Mouse (Mus musculus): Measurements from ENCODE around the gene Iqgap1. TPM values are rescaled to one million over a fixed set of nuclear protein-coding genes. Genes with fewer than 3 reads are reported as not detected.

Gene Iqgap1
- polyA plus RNA-seq, 1 experiment from 2014 or later: 58.0 TPM

DNA sequence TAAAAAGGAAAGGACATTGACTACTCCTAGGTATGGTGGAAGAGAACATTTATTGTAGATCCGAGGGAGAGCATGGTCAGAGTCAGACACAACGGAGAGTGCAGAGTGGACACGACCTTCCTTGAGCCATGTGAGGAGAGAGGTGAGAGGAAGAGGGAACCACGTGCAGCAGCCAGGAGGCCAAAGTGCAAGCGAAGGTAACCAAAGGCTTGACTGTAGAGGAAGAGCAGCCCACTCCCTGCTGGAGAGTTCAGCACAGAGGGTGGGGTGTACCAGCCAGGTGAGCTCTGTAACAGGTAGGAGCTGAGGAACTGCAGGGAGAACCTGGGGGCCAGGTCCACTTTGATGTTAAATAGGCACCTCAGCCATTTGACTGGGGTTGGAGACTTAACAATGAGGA, 16.4 kb upstream of the Iqgap1 start:
- no peak for DNase-seq (ENCODE audit: low spot score)
- 0 out of 2 replicates have a peak, but pooled peaks have one; percentile 7 for ATAC-seq (ENCODE audit: low FRiP score, low TSS enrichment)
- Histone ChIP-seq H3K36me3 (ENCODE audit: control insufficient read depth, insufficient read depth, low read length) (no peaks in the 10 kb centered on the region), H3K4me1 (replicated peaks; ENCODE audit: control insufficient read depth, insufficient read depth) (0 out of 2 replicates have a peak, but pooled peaks cover 2% of the 10 kb centered on the region), H3K9me3 (ENCODE audit: control insufficient read depth, low read length) (no peaks in the 10 kb centered on the region), H3K4me3 (ENCODE audit: low read depth, low read length) (no peak overlapping the region), H3K4me2 (replicated peaks; ENCODE audit: low read depth) (no peak overlapping the region), H3K9ac (ENCODE audit: low read length) (no peak overlapping the region), H3K27me3 (ENCODE audit: control insufficient read depth, insufficient read depth, low read length) (no peaks in the 10 kb centered on the region), H3K27ac (replicated peaks) (no peak overlapping the region)
- TF ChIP-seq EP300 (optimal IDR thresholded peaks at IDR 0.05): no peak
- no peak for TF ChIP-seq CTCF (IDR thresholded peaks at IDR 0.05; ENCODE audit: low read depth)
- 48% methylated on average over 5 of the region's 5 CpGs for WGBS

DNA sequence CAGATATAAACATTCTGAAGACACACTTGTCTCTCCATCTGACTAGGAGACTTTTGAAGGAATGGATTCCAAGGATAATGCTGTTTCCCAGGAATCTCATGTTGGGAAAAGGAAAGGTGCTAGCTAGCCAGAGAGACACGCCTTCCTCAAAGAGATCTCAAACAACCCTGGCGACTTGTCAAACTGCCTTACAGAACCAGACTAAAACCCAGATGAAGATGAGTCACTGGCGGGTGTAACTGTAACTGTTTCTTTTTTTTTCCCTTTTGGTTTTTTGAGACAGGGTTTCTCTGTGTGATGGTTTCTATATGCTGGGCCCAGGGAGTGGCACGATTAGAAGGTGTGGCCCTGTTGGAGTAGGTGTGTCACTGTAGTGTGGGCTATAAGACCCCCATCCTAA, 15.2 kb upstream of the Iqgap1 start:
- Histone ChIP-seq H3K27ac (replicated peaks) (peak overlapping the region; percentile 35; the same call in 1 of the 2 replicates), H3K36me3 (ENCODE audit: control insufficient read depth, insufficient read depth, low read length) (no peaks in the 10 kb centered on the region)
- DNase-seq (ENCODE audit: low spot score): no peak

DNA sequence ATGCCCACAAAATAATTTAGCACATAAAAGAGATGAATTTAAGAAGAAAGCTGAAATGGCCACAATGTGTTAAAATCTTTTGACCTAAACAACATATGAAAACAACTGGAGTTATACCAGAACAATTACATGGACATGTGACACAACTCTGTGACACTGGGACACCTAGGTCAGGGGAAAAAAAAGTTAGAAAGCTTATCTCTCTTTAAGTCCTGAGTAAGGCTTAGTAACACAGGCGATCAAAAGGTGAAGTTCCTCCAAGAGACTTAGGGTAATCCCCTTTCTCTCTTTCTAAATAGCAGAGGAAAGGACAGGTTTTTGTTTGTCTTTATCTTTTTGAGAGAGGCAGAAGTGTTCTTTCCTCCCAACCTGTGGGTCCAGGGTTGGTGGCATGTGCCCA, 14.5 kb upstream of the Iqgap1 start:
- no peak overlapping the region for H3K4me3 ChIP-seq (ENCODE audit: low read depth, low read length)
- DNase-seq (ENCODE audit: low spot score) (no peak), ATAC-seq (ENCODE audit: low FRiP score, low TSS enrichment) (no peak)
- H3K27ac ChIP-seq (replicated peaks): peak overlapping the region; percentile 35; the same call in 1 of the 2 replicates
- no peaks in the 10 kb centered on the region for H3K36me3 ChIP-seq (ENCODE audit: control insufficient read depth, insufficient read depth, low read length)
- H3K9me3 ChIP-seq (ENCODE audit: control insufficient read depth, low read length): no peaks in the 10 kb centered on the region
- 52% methylated on average over 1 of the region's 1 CpGs for WGBS
- H3K27me3 ChIP-seq (ENCODE audit: control insufficient read depth, insufficient read depth, low read length): no peaks in the 10 kb centered on the region
- H3K4me1 ChIP-seq (replicated peaks; ENCODE audit: control insufficient read depth, insufficient read depth): 0 out of 2 replicates have a peak, but pooled peaks cover 2% of the 10 kb centered on the region
- no peak overlapping the region for H3K9ac ChIP-seq (ENCODE audit: low read length)
- TF ChIP-seq CTCF (IDR thresholded peaks at IDR 0.05; ENCODE audit: low read depth): no peak
- H3K4me2 ChIP-seq (replicated peaks; ENCODE audit: low read depth): no peak overlapping the region

More for the DNA sequence above, 15.2 kb upstream of the Iqgap1 start:
- no peaks in the 10 kb centered on the region for H3K9me3 ChIP-seq (ENCODE audit: control insufficient read depth, low read length)
- no peak for ATAC-seq (ENCODE audit: low FRiP score, low TSS enrichment)
- H3K27me3 ChIP-seq (ENCODE audit: control insufficient read depth, insufficient read depth, low read length): no peaks in the 10 kb centered on the region
- no peak overlapping the region for H3K9ac ChIP-seq (ENCODE audit: low read length)
- WGBS: 43% methylated on average over 4 of the region's 4 CpGs
- 0 out of 2 replicates have a peak, but pooled peaks cover 2% of the 10 kb centered on the region for H3K4me1 ChIP-seq (replicated peaks; ENCODE audit: control insufficient read depth, insufficient read depth)
- no peak overlapping the region for H3K4me3 ChIP-seq (ENCODE audit: low read depth, low read length)
- no peak for TF ChIP-seq CTCF (IDR thresholded peaks at IDR 0.05; ENCODE audit: low read depth)
- TF ChIP-seq EP300 (optimal IDR thresholded peaks at IDR 0.05): no peak
- H3K4me2 ChIP-seq (replicated peaks; ENCODE audit: low read depth): no peak overlapping the region

DNA sequence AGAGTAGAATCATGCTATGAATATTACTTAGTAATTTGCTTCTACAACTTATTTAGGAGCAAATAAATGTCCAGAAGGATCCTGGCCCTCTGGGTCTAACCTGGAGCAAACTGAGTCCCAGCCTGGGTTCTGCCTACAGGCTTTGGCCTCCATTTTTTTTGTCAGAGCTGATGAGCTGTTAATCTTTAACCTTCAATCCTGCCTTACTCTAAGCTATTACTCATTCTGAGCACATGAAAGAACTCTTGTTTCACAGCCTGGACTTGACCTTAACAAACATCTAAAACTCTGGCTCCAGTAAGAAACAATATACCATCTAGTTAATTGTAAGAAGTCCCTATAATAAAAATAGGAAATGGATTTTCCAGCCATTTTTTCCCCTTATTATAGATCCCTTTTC, 14.0 kb upstream of the Iqgap1 start:
- ATAC-seq (ENCODE audit: low FRiP score, low TSS enrichment) (peak; percentile 40; the same call in 1 of the 2 replicates), DNase-seq (ENCODE audit: low spot score) (no peak)
- no peak for TF ChIP-seq CTCF (IDR thresholded peaks at IDR 0.05; ENCODE audit: low read depth)
- TF ChIP-seq EP300 (optimal IDR thresholded peaks at IDR 0.05): no peak

DNA sequence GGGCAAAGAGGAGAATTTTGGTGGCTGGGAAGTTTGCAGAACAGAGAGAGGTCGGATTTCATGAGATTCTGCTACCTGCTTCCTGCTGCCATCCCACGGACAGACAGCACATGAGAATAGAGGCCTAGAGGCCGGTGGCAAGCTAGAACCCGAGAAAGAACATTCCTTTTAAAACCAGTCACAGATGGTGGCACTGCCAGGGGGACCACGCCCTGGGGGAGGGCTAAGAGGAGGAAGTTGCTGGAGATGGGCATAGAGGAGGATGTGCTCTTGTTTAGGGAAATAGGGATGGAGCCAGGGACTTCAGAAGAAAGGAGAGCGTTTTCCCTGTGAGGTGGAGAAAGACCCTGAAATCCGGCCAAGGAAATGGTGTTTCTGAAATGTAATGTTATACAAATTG, 12.5 kb upstream of the Iqgap1 start:
- Histone ChIP-seq H3K9ac (ENCODE audit: low read length) (no peak overlapping the region), H3K27me3 (ENCODE audit: control insufficient read depth, insufficient read depth, low read length) (no peaks in the 10 kb centered on the region), H3K9me3 (ENCODE audit: control insufficient read depth, low read length) (no peaks in the 10 kb centered on the region), H3K27ac (replicated peaks) (no peak overlapping the region), H3K36me3 (ENCODE audit: control insufficient read depth, insufficient read depth, low read length) (no peaks in the 10 kb centered on the region), H3K4me1 (replicated peaks; ENCODE audit: control insufficient read depth, insufficient read depth) (0 out of 2 replicates have a peak, but pooled peaks cover 2% of the 10 kb centered on the region), H3K4me3 (ENCODE audit: low read depth, low read length) (no peak overlapping the region), H3K4me2 (replicated peaks; ENCODE audit: low read depth) (no peak overlapping the region)
- WGBS: 46% methylated on average over 7 of the region's 7 CpGs
- no peak for DNase-seq (ENCODE audit: low spot score)
- no peak for ATAC-seq (ENCODE audit: low FRiP score, low TSS enrichment)
- TF ChIP-seq EP300 (optimal IDR thresholded peaks at IDR 0.05) (no peak), CTCF (IDR thresholded peaks at IDR 0.05; ENCODE audit: low read depth) (no peak)

More for the DNA sequence above, 14.0 kb upstream of the Iqgap1 start:
- H3K4me1 ChIP-seq (replicated peaks; ENCODE audit: control insufficient read depth, insufficient read depth): 0 out of 2 replicates have a peak, but pooled peaks cover 2% of the 10 kb centered on the region
- H3K9ac ChIP-seq (ENCODE audit: low read length): no peak overlapping the region
- no peaks in the 10 kb centered on the region for H3K9me3 ChIP-seq (ENCODE audit: control insufficient read depth, low read length)
- no peaks in the 10 kb centered on the region for H3K36me3 ChIP-seq (ENCODE audit: control insufficient read depth, insufficient read depth, low read length)
- no peak overlapping the region for H3K4me3 ChIP-seq (ENCODE audit: low read depth, low read length)
- H3K4me2 ChIP-seq (replicated peaks; ENCODE audit: low read depth): no peak overlapping the region
- no peak overlapping the region for H3K27ac ChIP-seq (replicated peaks)
- no peaks in the 10 kb centered on the region for H3K27me3 ChIP-seq (ENCODE audit: control insufficient read depth, insufficient read depth, low read length)

DNA sequence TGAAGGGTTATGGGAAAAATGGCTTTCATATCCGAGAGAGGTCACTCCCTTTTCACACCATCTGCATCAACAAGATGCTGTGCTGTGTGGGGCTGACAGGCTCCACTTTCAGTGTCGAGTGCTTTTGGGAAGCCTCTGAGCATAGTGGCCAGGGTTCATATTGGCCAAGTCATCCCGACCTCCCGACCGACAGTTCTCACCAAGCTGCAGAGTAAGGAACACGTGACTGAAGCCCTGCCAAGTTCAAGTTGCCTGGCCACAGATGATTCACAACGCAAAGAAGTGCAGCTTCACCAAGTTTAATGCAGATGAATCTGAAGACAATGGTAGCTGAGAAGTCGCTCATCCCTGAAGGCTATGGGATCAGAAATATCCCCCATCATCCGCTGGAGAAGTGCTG, 12.0 kb upstream of the Iqgap1 start:
- TF ChIP-seq CTCF (IDR thresholded peaks at IDR 0.05; ENCODE audit: low read depth): no peak
- TF ChIP-seq EP300 (optimal IDR thresholded peaks at IDR 0.05): no peak
- Histone ChIP-seq H3K4me1 (replicated peaks; ENCODE audit: control insufficient read depth, insufficient read depth) (0 out of 2 replicates have a peak, but pooled peaks cover 2% of the 10 kb centered on the region), H3K9ac (ENCODE audit: low read length) (no peak overlapping the region), H3K4me2 (replicated peaks; ENCODE audit: low read depth) (no peak overlapping the region), H3K27ac (replicated peaks) (no peak overlapping the region), H3K36me3 (ENCODE audit: control insufficient read depth, insufficient read depth, low read length) (no peaks in the 10 kb centered on the region), H3K4me3 (ENCODE audit: low read depth, low read length) (no peak overlapping the region), H3K27me3 (ENCODE audit: control insufficient read depth, insufficient read depth, low read length) (no peaks in the 10 kb centered on the region), H3K9me3 (ENCODE audit: control insufficient read depth, low read length) (no peaks in the 10 kb centered on the region)
- 46% methylated on average over 9 of the region's 9 CpGs for WGBS
- ATAC-seq (ENCODE audit: low FRiP score, low TSS enrichment) (no peak), DNase-seq (ENCODE audit: low spot score) (no peak)

Data from stomach, postnatal 0 days (tissue).